Mouse (Mus musculus) embryonic facial prominence, embryonic 11.5 days (tissue): ENCODE data around the gene Rpl26. TPM values are rescaled to one million over a fixed set of nuclear protein-coding genes. Genes with fewer than 3 reads are reported as not detected.
"Not testable (repeated sequence)": the region's sequence is repeated elsewhere in the genome, so short reads cannot be mapped to it uniquely, and the experiment has no call there.

Experiments used
- ATAC-seq: fragments of 200-750 bp; cut with Nextera tagmentation; replicated peaks from 2 replicates; pipeline ENCODE4 v1.8.0; 2017; ENCODE audit warnings: low read depth; ENCODE audit not compliant: insufficient number of reproducible peaks, low FRiP score, low TSS enrichment
- DNase-seq: peaks from one replicate; pipeline ENCODE4 v3.0.0-alpha.2; 2015; ENCODE audit warnings: low spot score
- H3K27ac ChIP-seq: fragments of 300-500 bp; sonication (generic); replicated peaks from 2 replicates; pipeline ENCODE4 v1.5.1; 2014; ENCODE audit warnings: mild to moderate bottlenecking, low read depth, low read length, control low read depth
- H3K27me3 ChIP-seq: fragments of 300-500 bp; sonication (generic); 2 replicates; pipeline ENCODE4 v1.6.1; 2014; ENCODE audit warnings: mild to moderate bottlenecking, low read length, moderate library complexity, mixed read lengths; ENCODE audit not compliant: control insufficient read depth, insufficient read depth
- H3K36me3 ChIP-seq: fragments of 300-500 bp; sonication (generic); replicated peaks from 2 replicates; pipeline ENCODE4 v1.6.1; 2014; ENCODE audit warnings: low read depth, mild to moderate bottlenecking, low read length, moderate library complexity, mixed read lengths; ENCODE audit not compliant: control insufficient read depth, insufficient read depth
- H3K4me1 ChIP-seq: fragments of 300-500 bp; sonication (generic); 2 replicates; pipeline ENCODE4 v1.6.1; 2014; ENCODE audit warnings: low read length, mixed read lengths; ENCODE audit not compliant: control insufficient read depth, insufficient read depth
- H3K4me2 ChIP-seq: fragments of 300-500 bp; sonication (generic); 2 replicates; pipeline ENCODE4 v1.6.1; 2014; ENCODE audit warnings: low read depth, mild to moderate bottlenecking, control low read depth, low read length, moderate library complexity
- H3K4me3 ChIP-seq: fragments of 300-500 bp; sonication (generic); 2 replicates; pipeline ENCODE4 v1.5.1; 2014; ENCODE audit warnings: low read depth, low read length, control low read depth
- H3K9ac ChIP-seq: fragments of 300-500 bp; sonication (generic); replicated peaks from 2 replicates; pipeline ENCODE4 v1.6.1; 2014; ENCODE audit warnings: mild to moderate bottlenecking, control low read depth, low read length
- H3K9me3 ChIP-seq: fragments of 300-500 bp; sonication (generic); replicated peaks from 2 replicates; pipeline ENCODE4 v1.6.1; 2016; ENCODE audit warnings: mild to moderate bottlenecking, low read length, inconsistent platforms, mixed read lengths; ENCODE audit not compliant: control insufficient read depth
- WGBS: fragments of 180-500 bp; shearing (Covaris S2); extraction: QIAGEN DNeasy Blood & Tissue Kit; methylation state at CpG from one replicate; pipeline ENCODE4 v1.1.7; 2014; 5-methylcytosine and 5-hydroxymethylcytosine counted together
- polyA plus RNA-seq: library from polyadenylated mRNA; unstranded; fragments of >200 nt; fragmentation: Nextera tagmentation; extraction: Ambion mirVana; gene quantifications from 2 replicates; pipeline ENCODE4 v1.2.1, GENCODE M21; 2014

Gene Rpl26
- polyA plus RNA-seq, 1 experiment from 2014 or later: 978 TPM

GRCm38 (mm10) chr11:68933885-68934507 lies 32.6 kb downstream of the Rpl26 start:
- no peak overlapping the region for H3K4me3 ChIP-seq
- no peak overlapping the region for H3K27ac ChIP-seq
- DNase-seq (no peak), ATAC-seq (no peak)
- no peak overlapping the region for H3K4me2 ChIP-seq
- H3K27me3 ChIP-seq: no peaks in the 10 kb centered on the region
- no peaks in the 10 kb centered on the region for H3K4me1 ChIP-seq
- H3K9me3 ChIP-seq: no peaks in the 10 kb centered on the region
- H3K9ac ChIP-seq: no peak overlapping the region; the same call in 1 of the 2 replicates
- no peaks in the 10 kb centered on the region for H3K36me3 ChIP-seq
- 68% methylated on average over 5 of the region's 5 CpGs for WGBS

GRCm38 (mm10) chr11:68936951-68937350 lies 35.6 kb downstream of the Rpl26 start:
- not testable (repeated sequence) for DNase-seq, H3K4me3 ChIP-seq, H3K27ac ChIP-seq, H3K4me1 ChIP-seq, H3K9ac ChIP-seq, H3K9me3 ChIP-seq, H3K36me3 ChIP-seq, H3K4me2 ChIP-seq, H3K27me3 ChIP-seq, ATAC-seq
- WGBS: 79% methylated on average over 4 of the region's 4 CpGs

DNA sequence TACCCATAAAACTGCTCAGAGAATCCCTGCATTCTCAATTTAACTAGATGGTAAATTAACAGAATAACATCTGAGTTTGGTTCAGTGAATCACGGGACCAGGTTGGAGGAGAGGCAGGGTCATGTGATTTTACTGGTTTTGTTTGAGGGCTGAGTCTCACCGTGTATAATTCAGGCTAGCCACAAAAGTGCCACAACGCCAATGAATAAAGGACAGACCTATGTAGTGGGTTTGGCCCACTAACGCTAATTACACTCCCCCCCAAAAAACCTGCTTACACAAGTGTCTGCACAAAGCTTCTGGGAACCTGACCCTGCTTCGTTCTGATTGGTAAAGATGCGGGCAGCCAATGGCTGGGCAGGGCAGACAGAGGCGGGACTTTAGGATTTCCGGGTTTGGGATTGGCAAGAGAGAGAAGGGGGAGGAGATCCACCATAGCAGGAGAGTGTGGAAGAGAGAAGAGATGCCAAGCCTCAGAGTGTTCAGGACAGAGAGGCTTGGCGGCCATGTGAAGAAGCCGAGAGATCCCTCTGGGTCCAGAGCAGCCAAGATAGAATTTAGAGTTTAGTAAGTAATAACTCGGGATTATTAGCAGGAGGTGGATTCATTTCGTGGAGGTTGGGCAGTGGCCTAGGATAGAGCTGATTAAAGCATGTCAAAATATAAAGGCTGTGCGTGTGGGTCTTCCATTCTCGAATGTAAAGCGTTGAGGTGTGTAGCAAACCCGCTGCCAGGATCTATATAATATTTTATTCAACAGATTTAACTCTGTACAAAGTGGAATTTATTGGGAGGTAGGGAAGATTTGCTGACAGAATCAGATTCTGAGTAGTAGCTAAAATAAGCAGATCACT lies 38.3 kb downstream of the Rpl26 start:
- H3K27ac ChIP-seq: peak overlapping the region; percentile 41; the same call in 1 of the 2 replicates
- no peaks in the 10 kb centered on the region for H3K36me3 ChIP-seq
- ATAC-seq (peak; percentile 99), DNase-seq (peak; percentile 94)
- peak overlapping the region; percentile 38 for H3K4me2 ChIP-seq
- WGBS: 3% methylated on average over 16 of the region's 16 CpGs
- peak overlapping the region; percentile 61 for H3K9ac ChIP-seq
- H3K4me1 ChIP-seq: no peaks in the 10 kb centered on the region
- H3K9me3 ChIP-seq: no peaks in the 10 kb centered on the region
- H3K4me3 ChIP-seq: peak overlapping the region; percentile 42
- H3K27me3 ChIP-seq: no peaks in the 10 kb centered on the region

DNA sequence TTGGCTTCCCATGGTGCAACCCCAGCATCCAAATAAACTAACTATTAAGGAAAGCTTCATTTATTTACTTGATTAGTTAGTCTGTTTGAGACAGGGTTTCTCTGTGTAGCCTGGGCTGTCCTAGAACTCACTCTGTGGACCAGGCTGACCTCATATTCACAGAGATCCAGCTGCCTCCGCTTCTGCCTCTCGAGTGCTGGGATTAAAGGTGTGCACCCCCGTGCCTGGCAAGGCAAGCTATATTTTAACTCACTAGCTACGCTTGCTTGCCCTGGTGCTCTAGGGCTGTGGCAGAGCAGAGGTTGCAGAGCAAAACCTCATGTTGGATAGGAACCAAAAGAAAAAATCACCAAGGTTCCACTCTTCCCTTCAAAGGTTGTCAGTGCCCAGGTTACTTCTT lies 39.1 kb downstream of the Rpl26 start:
- Histone ChIP-seq H3K4me2 (peak overlapping the region; percentile 38), H3K27me3 (no peaks in the 10 kb centered on the region), H3K4me3 (peak overlapping the region; percentile 42), H3K9ac (peak overlapping the region; percentile 61), H3K9me3 (no peaks in the 10 kb centered on the region), H3K4me1 (no peaks in the 10 kb centered on the region), H3K36me3 (no peaks in the 10 kb centered on the region), H3K27ac (no peak overlapping the region)
- 60% methylated on average over 4 of the region's 4 CpGs for WGBS
- DNase-seq (no peak), ATAC-seq (no peak)

DNA sequence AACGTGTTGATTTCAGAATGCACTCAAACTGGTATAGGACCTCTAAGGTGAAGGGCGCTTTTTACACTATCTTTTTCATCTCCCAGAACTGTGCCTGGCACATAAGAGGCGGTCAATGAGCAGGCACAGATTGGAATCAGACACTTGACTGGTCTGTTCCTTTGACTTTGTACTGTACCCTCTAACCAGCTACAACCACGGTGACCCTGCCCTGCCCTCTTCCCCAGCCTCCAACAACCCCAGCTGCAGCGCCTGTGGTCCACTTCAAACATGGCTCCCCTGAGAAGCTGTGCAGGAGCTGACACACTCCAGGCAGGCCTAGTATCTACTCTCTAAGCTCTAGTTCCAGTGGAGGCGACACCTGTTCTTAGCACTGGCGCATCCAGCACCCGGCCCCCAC lies 41.3 kb downstream of the Rpl26 start:
- WGBS: 86% methylated on average over 8 of the region's 8 CpGs
- H3K4me3 ChIP-seq: no peak overlapping the region
- H3K36me3 ChIP-seq: no peaks in the 10 kb centered on the region
- no peak overlapping the region for H3K27ac ChIP-seq
- H3K9ac ChIP-seq: no peak overlapping the region
- H3K4me2 ChIP-seq: no peak overlapping the region
- H3K9me3 ChIP-seq: no peaks in the 10 kb centered on the region
- DNase-seq (no peak), ATAC-seq (no peak)
- no peaks in the 10 kb centered on the region; the same call in 1 of the 2 replicates for H3K27me3 ChIP-seq
- H3K4me1 ChIP-seq: no peaks in the 10 kb centered on the region

DNA sequence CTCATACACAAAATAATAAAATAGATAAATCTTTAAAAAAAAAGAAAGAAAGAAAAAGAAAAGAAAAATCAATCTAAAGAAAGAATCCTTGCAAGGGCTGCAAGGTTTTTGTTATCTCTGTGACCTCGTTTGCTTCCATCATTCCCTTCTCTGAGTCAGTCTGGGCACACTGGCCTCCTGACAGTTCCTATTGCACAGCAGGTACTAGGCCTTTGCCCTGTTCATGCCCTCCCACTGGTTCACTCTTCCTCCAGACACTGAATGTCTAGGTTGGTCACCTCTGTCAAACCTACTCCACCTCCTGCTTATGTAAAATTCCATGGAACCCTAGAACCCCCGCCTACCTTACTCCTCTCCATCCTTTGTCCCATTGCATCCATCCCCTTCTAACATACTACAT lies 43.9 kb downstream of the Rpl26 start:
- Histone ChIP-seq H3K9me3 (no peaks in the 10 kb centered on the region), H3K4me2 (no peak overlapping the region), H3K9ac (no peak overlapping the region), H3K27me3 (no peaks in the 10 kb centered on the region; the same call in 1 of the 2 replicates), H3K4me3 (no peak overlapping the region), H3K36me3 (no peaks in the 10 kb centered on the region), H3K27ac (no peak overlapping the region), H3K4me1 (no peaks in the 10 kb centered on the region)
- no peak for DNase-seq
- 79% methylated on average over 2 of the region's 2 CpGs for WGBS
- no peak for ATAC-seq

GRCm38 (mm10) chr11:68946001-68946400 lies 44.6 kb downstream of the Rpl26 start:
- DNase-seq (no peak), ATAC-seq (no peak)
- Histone ChIP-seq H3K27ac (no peak overlapping the region), H3K27me3 (no peaks in the 10 kb centered on the region; the same call in 1 of the 2 replicates), H3K9ac (no peak overlapping the region), H3K4me3 (no peak overlapping the region), H3K4me1 (no peaks in the 10 kb centered on the region), H3K36me3 (no peaks in the 10 kb centered on the region), H3K4me2 (no peak overlapping the region), H3K9me3 (no peaks in the 10 kb centered on the region)
- WGBS: 83% methylated on average over 4 of the region's 4 CpGs

- no peak for ATAC-seq
- no peaks in the 10 kb centered on the region for H3K9me3 ChIP-seq
- H3K36me3 ChIP-seq: no peaks in the 10 kb centered on the region
- no peaks in the 10 kb centered on the region for H3K4me1 ChIP-seq
- 6% methylated on average over 14 of the region's 16 CpGs for WGBS
- no peaks in the 10 kb centered on the region; the same call in 1 of the 2 replicates for H3K27me3 ChIP-seq
- H3K4me2 ChIP-seq: no peak overlapping the region
- DNase-seq: no peak
- H3K9ac ChIP-seq: no peak overlapping the region
- no peak overlapping the region for H3K4me3 ChIP-seq
- H3K27ac ChIP-seq: no peak overlapping the region
Measured at GRCm38 (mm10) chr11:68946806-68947440, 45.5 kb downstream of the Rpl26 start.
